Mouse (Mus musculus) lung, adult 2 months (tissue): ENCODE results near the gene Pm20d2. TPM values are rescaled to one million over a fixed set of nuclear protein-coding genes. Genes with fewer than 3 reads are reported as not detected.
A peak's percentile ranks its signal among the peaks of the same experiment; 100 is the strongest.

Experiments used
- DNase-seq: peaks from one replicate; pipeline ENCODE4 v3.0.0; 2022
- H3K4me1 ChIP-seq: fragments of 200-500 bp; 2 replicates; pipeline ENCODE4 v1.6.1; 2011; ENCODE audit warnings: low read length; ENCODE audit not compliant: control insufficient read depth, insufficient read depth
- H3K4me3 ChIP-seq: fragments of 200-500 bp; replicated peaks from 2 replicates; pipeline ENCODE3; 2011; ENCODE audit warnings: low read depth, mild to moderate bottlenecking, control low read depth, low read length; ENCODE audit errors: extremely low read depth
- CTCF ChIP-seq: fragments of 200-500 bp; IDR thresholded peaks from 2 replicates; pipeline ENCODE4 v1.5.1; 2011; ENCODE audit warnings: mild to moderate bottlenecking, low read length, control low read depth; ENCODE audit not compliant: insufficient read depth
- POLR2A ChIP-seq: fragments of 200-500 bp; IDR thresholded peaks from 2 replicates; pipeline ENCODE4 v1.6.1; 2011; ENCODE audit warnings: low read depth, mild to moderate bottlenecking, control low read depth, low read length, borderline replicate concordance; ENCODE audit errors: extremely low read depth
- WGBS: fragments of 180-500 bp; shearing (Covaris S2); methylation state at CpG from one replicate; pipeline ENCODE4 v1.1.7; 2018; 5-methylcytosine and 5-hydroxymethylcytosine counted together
- polyA plus RNA-seq: library from polyadenylated mRNA; depleted of rRNA; stranded (reverse); fragments of >200 nt; gene quantifications from 2 replicates; pipeline ENCODE4 v1.2.3, GENCODE M21; 2012; rRNA removed

Gene Pm20d2
- polyA plus RNA-seq, 1 experiment, result 4.7 TPM

DNA sequence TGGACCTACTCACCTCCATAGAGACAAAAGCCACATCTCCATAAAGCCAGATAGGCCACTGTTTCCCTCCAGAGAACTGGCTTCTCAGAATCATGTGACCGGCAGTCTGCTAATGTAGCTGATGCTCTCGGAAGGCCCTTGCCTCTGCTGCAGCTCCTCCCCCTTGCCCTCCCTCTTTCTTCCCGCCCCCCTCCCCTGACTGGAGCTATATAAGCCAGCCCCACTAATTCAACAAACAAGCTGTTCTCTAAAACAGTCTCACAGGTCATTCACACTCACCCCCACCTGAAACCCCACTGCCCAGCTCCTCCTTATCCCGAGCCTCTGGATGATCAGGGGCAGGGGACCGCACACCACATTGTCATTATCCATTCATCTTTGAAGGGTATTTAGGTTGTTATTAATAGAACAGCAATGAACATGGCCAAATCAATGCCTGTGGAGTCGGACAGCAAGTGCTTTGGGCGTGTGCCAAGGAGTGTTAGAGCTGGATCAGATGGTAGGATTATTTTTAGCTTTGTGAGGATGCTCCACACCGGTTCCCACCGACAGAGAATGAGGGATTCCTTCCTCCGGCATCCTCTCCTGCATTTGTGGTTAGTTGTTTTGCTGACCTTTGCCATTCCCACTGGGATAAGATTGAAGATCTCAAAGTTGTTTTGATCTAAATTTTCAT lies 64.0 kb downstream of the Pm20d2 start:
- no peak for DNase-seq
- TF ChIP-seq CTCF (no peak), POLR2A (no peak)
- 49% methylated on average over 10 of the region's 10 CpGs for WGBS

DNA sequence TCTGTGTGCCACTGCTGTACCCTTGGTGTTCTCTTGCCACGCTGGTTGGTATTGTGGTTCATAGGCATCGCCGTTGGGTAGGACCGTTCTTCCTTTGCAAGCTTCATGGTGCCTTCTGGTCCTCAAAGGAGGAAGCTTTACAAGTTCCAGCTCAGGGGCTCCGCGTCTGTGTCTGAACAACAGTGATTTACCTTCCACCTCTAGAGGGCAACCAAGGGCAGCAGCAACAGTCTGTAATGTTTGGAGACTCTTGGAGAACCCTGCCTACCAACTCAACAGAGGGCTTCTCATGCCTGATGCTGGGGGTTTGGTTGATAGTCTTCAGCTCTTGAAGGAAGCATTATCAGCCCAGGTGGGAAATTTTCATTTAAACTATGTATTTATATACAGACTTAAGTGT lies 65.0 kb downstream of the Pm20d2 start:
- Histone ChIP-seq H3K4me3 (no peak overlapping the region), H3K4me1 (no peaks in the 10 kb centered on the region)
- WGBS, result 66% methylated on average over 6 of the region's 6 CpGs
- TF ChIP-seq POLR2A, result no peak
- TF ChIP-seq CTCF, result peak; percentile 36
- peak; percentile 20 for DNase-seq

More for the DNA sequence above, 64.0 kb downstream of the Pm20d2 start:
- H3K4me3 ChIP-seq, result no peak overlapping the region
- H3K4me1 ChIP-seq, result no peaks in the 10 kb centered on the region

Other genes starting within 250 kb of the Pm20d2 start
- 0.34 and 0.72 TPM in 2 replicates for gene Ankrd6, start 238.9 kb downstream of the Pm20d2 start, polyA plus RNA-seq
- 1.8 and 3.4 TPM in 2 replicates for gene Rragd, start 206.7 kb downstream of the Pm20d2 start, polyA plus RNA-seq
- 14.9 and 17.9 TPM in 2 replicates for gene Ube2j1, start 158.3 kb downstream of the Pm20d2 start, polyA plus RNA-seq
- 1.3 TPM in 2 replicates for gene Gabrr2, start 126.7 kb downstream of the Pm20d2 start, polyA plus RNA-seq
- gene Gabrr1, start 57.2 kb downstream of the Pm20d2 start, polyA plus RNA-seq, result 0.06 TPM in 1 of 2 replicates, not detected in the other
- 0.06 and 0.19 TPM in 2 replicates for gene Srsf12, start 19.3 kb upstream of the Pm20d2 start, polyA plus RNA-seq
- 110 and 197 TPM in 2 replicates for gene Pnrc1, start 100.4 kb upstream of the Pm20d2 start, polyA plus RNA-seq
- gene Rngtt, start 120.6 kb upstream of the Pm20d2 start, polyA plus RNA-seq, result 1.8 and 2.7 TPM in 2 replicates